Mouse (Mus musculus): ENCODE data around the gene M1ap. TPM values are rescaled to one million over a fixed set of nuclear protein-coding genes. Genes with fewer than 3 reads are reported as not detected.

Gene M1ap
- total and polyA plus RNA-seq, 3 experiments: 0.31 to 0.34 TPM; not detected in 1

DNA sequence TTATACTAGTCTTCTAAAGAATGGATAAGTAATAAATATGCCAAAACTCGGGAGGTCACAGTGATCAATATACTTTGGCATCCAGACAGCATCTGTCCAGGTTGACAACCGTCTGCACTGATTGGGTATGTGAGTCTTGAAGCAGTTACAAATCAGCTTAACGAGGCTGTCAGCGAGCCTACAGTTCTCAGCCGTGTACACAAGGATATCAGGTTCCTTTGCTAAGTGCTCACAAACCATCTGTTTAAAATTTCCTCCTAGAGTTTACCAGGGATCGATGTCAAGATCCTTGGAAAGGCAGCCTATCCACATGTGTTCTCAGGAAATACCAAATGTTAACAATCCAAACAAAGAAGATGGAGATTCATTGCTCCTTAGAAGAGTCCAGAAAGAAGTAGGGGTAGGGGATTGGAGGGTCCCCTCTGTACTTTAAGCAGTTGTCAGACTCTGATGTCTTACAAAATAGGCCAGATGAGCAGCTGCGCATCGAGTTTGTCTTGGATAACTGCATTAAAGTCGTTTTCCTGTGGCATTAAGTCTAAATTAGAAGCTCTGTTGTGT is 40.8 kb downstream of the M1ap start:
- intact Hi-C loops (cut with DNase I): no loop called here
- no peak overlapping the region for H3K9ac ChIP-seq (ENCODE audit: low read depth, low read length)
- no peak for DNase-seq
- H3K4me1 ChIP-seq (ENCODE audit: control insufficient read depth, insufficient read depth, low read length): no peaks in the 10 kb centered on the region
- TF ChIP-seq POLR2A (IDR thresholded peaks at IDR 0.05; ENCODE audit: insufficient read depth, low read depth, low read length) (no peak), EP300 (IDR thresholded peaks at IDR 0.05; ENCODE audit: insufficient read depth, low read depth, low read length) (no peak), CTCF (IDR thresholded peaks at IDR 0.05) (no peak)
- H3K79me2 ChIP-seq (replicated peaks; ENCODE audit: control insufficient read depth, insufficient read depth, low read length): no peaks in the 10 kb centered on the region
- no peak overlapping the region for H3K4me3 ChIP-seq
- H3K36me3 ChIP-seq (ENCODE audit: control insufficient read depth, insufficient read depth, low read length): no peaks in the 10 kb centered on the region
- 37% methylated on average over 9 of the region's 9 CpGs for WGBS
- H3K27me3 ChIP-seq (ENCODE audit: control insufficient read depth, insufficient read depth, low read length): no peaks in the 10 kb centered on the region
- H3K27ac ChIP-seq: no peak overlapping the region

DNA sequence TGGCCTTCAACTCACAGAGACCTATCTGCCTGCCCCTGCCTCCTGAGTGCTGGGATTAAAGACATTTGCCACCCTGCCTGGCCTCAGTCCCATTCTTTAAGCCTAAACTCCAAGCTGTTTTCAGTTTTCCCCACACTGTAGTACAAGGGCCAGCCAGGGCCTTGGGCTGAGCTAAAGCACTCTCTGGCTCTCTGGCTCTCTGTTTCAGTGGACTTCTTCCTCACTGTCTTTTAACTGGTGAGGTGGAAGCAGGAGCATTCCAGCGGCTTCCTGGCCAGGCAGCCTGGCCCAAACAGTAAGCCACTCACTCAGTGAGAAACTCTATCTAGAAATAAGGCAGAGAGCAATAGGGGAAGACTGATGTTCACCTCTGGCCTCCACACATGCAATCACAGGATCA is 47.0 kb downstream of the M1ap start:
- Histone ChIP-seq H3K4me1 (ENCODE audit: control insufficient read depth, insufficient read depth, low read length) (peaks cover 8% of the 10 kb centered on the region), H3K79me2 (replicated peaks; ENCODE audit: control insufficient read depth, insufficient read depth, low read length) (no peaks in the 10 kb centered on the region), H3K27ac (no peak overlapping the region), H3K27me3 (ENCODE audit: control insufficient read depth, insufficient read depth, low read length) (no peaks in the 10 kb centered on the region), H3K36me3 (ENCODE audit: control insufficient read depth, insufficient read depth, low read length) (no peaks in the 10 kb centered on the region), H3K4me3 (no peak overlapping the region), H3K9ac (ENCODE audit: low read depth, low read length) (no peak overlapping the region)
- WGBS: 24% methylated on average over 1 of the region's 1 CpGs
- TF ChIP-seq EP300 (IDR thresholded peaks at IDR 0.05; ENCODE audit: insufficient read depth, low read depth, low read length) (no peak), CTCF (IDR thresholded peaks at IDR 0.05) (no peak), POLR2A (IDR thresholded peaks at IDR 0.05; ENCODE audit: insufficient read depth, low read depth, low read length) (no peak)
- intact Hi-C loops (cut with DNase I): no loop called here
- no peak for DNase-seq

GRCm38 (mm10) chr6:82994372-82994771 is 47.7 kb downstream of the M1ap start:
- no peaks in the 10 kb centered on the region for H3K79me2 ChIP-seq (replicated peaks; ENCODE audit: control insufficient read depth, insufficient read depth, low read length)
- intact Hi-C loops (cut with DNase I): no loop called here
- H3K4me3 ChIP-seq: no peak overlapping the region
- DNase-seq: no peak
- peaks cover 8% of the 10 kb centered on the region for H3K4me1 ChIP-seq (ENCODE audit: control insufficient read depth, insufficient read depth, low read length)
- no peak overlapping the region for H3K9ac ChIP-seq (ENCODE audit: low read depth, low read length)
- H3K36me3 ChIP-seq (ENCODE audit: control insufficient read depth, insufficient read depth, low read length): no peaks in the 10 kb centered on the region
- 59% methylated on average over 7 of the region's 7 CpGs for WGBS
- TF ChIP-seq EP300 (IDR thresholded peaks at IDR 0.05; ENCODE audit: insufficient read depth, low read depth, low read length) (no peak), CTCF (IDR thresholded peaks at IDR 0.05) (no peak), POLR2A (IDR thresholded peaks at IDR 0.05; ENCODE audit: insufficient read depth, low read depth, low read length) (no peak)
- no peak overlapping the region for H3K27ac ChIP-seq
- H3K27me3 ChIP-seq (ENCODE audit: control insufficient read depth, insufficient read depth, low read length): no peaks in the 10 kb centered on the region

GRCm38 (mm10) chr6:82996740-82997315 is 50.1 kb downstream of the M1ap start:
- intact Hi-C loops (cut with DNase I): loop anchor here (1.0 to 5.0 kb wide), 7 partner anchors 57 to 515 kb away; partner anchors contain the start of genes Aup1, Bola3, Ccdc142 and Gm42688
- Histone ChIP-seq H3K4me3 (peak overlapping the region; percentile 34), H3K36me3 (ENCODE audit: control insufficient read depth, insufficient read depth, low read length) (no peaks in the 10 kb centered on the region), H3K79me2 (replicated peaks; ENCODE audit: control insufficient read depth, insufficient read depth, low read length) (no peaks in the 10 kb centered on the region), H3K27ac (peak overlapping the region; percentile 78), H3K4me1 (ENCODE audit: control insufficient read depth, insufficient read depth, low read length) (peaks cover 8% of the 10 kb centered on the region), H3K9ac (ENCODE audit: low read depth, low read length) (peak overlapping the region; percentile 50), H3K27me3 (ENCODE audit: control insufficient read depth, insufficient read depth, low read length) (no peaks in the 10 kb centered on the region)
- peak; percentile 86 to 92 for DNase-seq
- 3% methylated on average over 11 of the region's 11 CpGs for WGBS
- TF ChIP-seq EP300 (IDR thresholded peaks at IDR 0.05; ENCODE audit: insufficient read depth, low read depth, low read length) (peak; percentile 99), POLR2A (IDR thresholded peaks at IDR 0.05; ENCODE audit: insufficient read depth, low read depth, low read length) (peak; percentile 73), CTCF (IDR thresholded peaks at IDR 0.05) (peak; percentile 92)

DNA sequence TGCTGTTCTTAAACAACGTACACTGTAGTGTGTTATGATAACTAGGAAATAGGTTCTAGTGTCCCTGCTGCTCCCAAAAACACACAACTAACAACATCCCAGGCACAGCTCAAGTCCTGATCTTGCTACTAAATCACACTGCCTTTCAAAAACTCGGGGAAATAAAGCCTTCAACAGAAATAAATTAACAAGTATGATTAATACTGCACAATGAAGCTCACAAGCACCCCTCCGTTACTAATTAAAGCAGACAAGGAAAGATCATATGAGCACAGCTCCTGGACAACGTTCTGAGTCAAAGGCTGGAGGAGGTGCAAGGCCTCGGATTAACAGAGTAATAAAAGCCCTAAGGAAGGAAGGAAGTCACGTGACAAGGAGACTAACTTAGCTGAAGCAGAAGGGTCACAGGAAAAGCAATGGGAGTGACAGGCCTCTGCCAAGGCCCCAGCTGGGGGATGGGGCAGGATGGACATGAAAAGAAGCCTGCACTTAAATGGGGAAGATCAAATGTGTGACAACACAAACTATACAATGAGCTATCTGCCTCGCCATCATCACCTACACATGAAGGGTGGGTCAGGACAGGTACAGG is 50.9 kb downstream of the M1ap start:
- no peaks in the 10 kb centered on the region for H3K79me2 ChIP-seq (replicated peaks; ENCODE audit: control insufficient read depth, insufficient read depth, low read length)
- no peak overlapping the region for H3K4me3 ChIP-seq
- intact Hi-C loops (cut with DNase I): loop anchor here (1.0 to 5.0 kb wide), 6 partner anchors 35 to 515 kb away; partner anchors contain the start of genes Aup1 and Bola3
- WGBS: 41% methylated on average over 7 of the region's 7 CpGs
- H3K36me3 ChIP-seq (ENCODE audit: control insufficient read depth, insufficient read depth, low read length): no peaks in the 10 kb centered on the region
- peak overlapping the region; percentile 50 for H3K9ac ChIP-seq (ENCODE audit: low read depth, low read length)
- DNase-seq: peak; percentile 55 to 68
- TF ChIP-seq EP300 (IDR thresholded peaks at IDR 0.05; ENCODE audit: insufficient read depth, low read depth, low read length): no peak
- TF ChIP-seq POLR2A (IDR thresholded peaks at IDR 0.05; ENCODE audit: insufficient read depth, low read depth, low read length): peak; percentile 42; the same call in 1 of the 2 replicates
- H3K27ac ChIP-seq: peak overlapping the region; percentile 78
- no peaks in the 10 kb centered on the region for H3K27me3 ChIP-seq (ENCODE audit: control insufficient read depth, insufficient read depth, low read length)
- peaks cover 8% of the 10 kb centered on the region for H3K4me1 ChIP-seq (ENCODE audit: control insufficient read depth, insufficient read depth, low read length)

DNA sequence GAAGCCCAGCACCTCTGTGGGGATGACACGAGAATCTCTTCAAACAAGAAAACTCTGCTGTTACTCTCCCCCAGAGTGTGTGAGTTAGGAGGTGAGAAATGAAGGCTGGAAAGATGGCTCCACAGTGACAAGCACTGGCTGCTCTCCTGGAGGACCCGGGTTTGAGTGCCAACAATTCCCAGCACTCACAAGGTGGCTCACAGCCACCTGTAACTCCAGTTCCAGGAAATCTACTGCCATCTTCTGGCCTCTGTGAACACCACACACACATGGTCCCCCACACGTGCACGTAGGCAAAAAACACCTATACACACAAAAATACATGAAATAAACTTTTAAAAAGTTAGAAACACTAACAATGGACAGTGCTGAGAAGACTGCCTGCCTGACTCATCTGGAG is 51.6 kb downstream of the M1ap start:
- WGBS: 78% methylated on average over 4 of the region's 4 CpGs

More for the DNA sequence above, 51.6 kb downstream of the M1ap start:
- TF ChIP-seq POLR2A (IDR thresholded peaks at IDR 0.05; ENCODE audit: insufficient read depth, low read depth, low read length): no peak
- no peak for TF ChIP-seq CTCF (IDR thresholded peaks at IDR 0.05)
- TF ChIP-seq EP300 (IDR thresholded peaks at IDR 0.05; ENCODE audit: insufficient read depth, low read depth, low read length): no peak
- intact Hi-C loops (cut with DNase I): loop anchor here (1.0 to 5.0 kb wide), 4 partner anchors 34 to 514 kb away; partner anchors contain the start of gene Bola3
- DNase-seq: no peak
- H3K79me2 ChIP-seq (replicated peaks; ENCODE audit: control insufficient read depth, insufficient read depth, low read length): no peaks in the 10 kb centered on the region
- no peak overlapping the region for H3K4me3 ChIP-seq
- H3K27me3 ChIP-seq (ENCODE audit: control insufficient read depth, insufficient read depth, low read length): no peaks in the 10 kb centered on the region
- no peak overlapping the region; the same call in 1 of the 2 replicates for H3K27ac ChIP-seq
- H3K9ac ChIP-seq (ENCODE audit: low read depth, low read length): no peak overlapping the region
- no peaks in the 10 kb centered on the region for H3K36me3 ChIP-seq (ENCODE audit: control insufficient read depth, insufficient read depth, low read length)
- H3K4me1 ChIP-seq (ENCODE audit: control insufficient read depth, insufficient read depth, low read length): peaks cover 8% of the 10 kb centered on the region
